Mouse (Mus musculus): ENCODE results near the gene Golt1a. TPM values are rescaled to one million over a fixed set of nuclear protein-coding genes. Genes with fewer than 3 reads are reported as not detected.

Gene Golt1a
- total RNA-seq, 2 experiments from 2014 or later, result not detected

Other genes starting within 250 kb of the Golt1a start
- gene Ppp1r15b, start 178.7 kb upstream of the Golt1a start, total RNA-seq (2021), result 10 to 100 TPM; 45.3 to 45.9 TPM
- gene Plekha6, start 145.6 kb upstream of the Golt1a start, total RNA-seq (2021), result 10 to 100 TPM; 48.6 to 51.9 TPM
- gene Kiss1, start 12.1 kb downstream of the Golt1a start, total RNA-seq (2021), result not detected
- under 1 TPM in 1 of 2 experiments, not detected in 1; 0.28 TPM for gene Ren1, start 40.7 kb downstream of the Golt1a start, total RNA-seq (2021)
- gene Etnk2, start 53.8 kb downstream of the Golt1a start, total RNA-seq (2021), result 1 to 10 TPM; 5.3 to 5.9 TPM
- 10 to 100 TPM; 11.3 to 11.5 TPM for gene Sox13, start 114.6 kb downstream of the Golt1a start, total RNA-seq (2021)

All from layer of hippocampus, postnatal 14 days (tissue).